Mouse (Mus musculus): ENCODE results near the gene Arpp21. TPM values are rescaled to one million over a fixed set of nuclear protein-coding genes. Genes with fewer than 3 reads are reported as not detected.

The Arpp21 gene
- polyA plus RNA-seq, 1 experiment from 2014 or later: 32.7 TPM

GRCm38 (mm10) chr9:112225046-112225445 is 10.7 kb downstream of the Arpp21 start:
- DNase-seq (ENCODE audit: low spot score) (no peak), ATAC-seq (ENCODE audit: low read depth) (no peak)
- Histone ChIP-seq H3K9me3 (ENCODE audit: control insufficient read depth, low read length) (no peaks in the 10 kb centered on the region), H3K27ac (replicated peaks; ENCODE audit: low read depth, low read length) (no peak overlapping the region), H3K36me3 (ENCODE audit: control insufficient read depth, insufficient read depth, low read length) (no peaks in the 10 kb centered on the region), H3K27me3 (replicated peaks; ENCODE audit: control insufficient read depth, insufficient read depth, low read length) (no peaks in the 10 kb centered on the region; the same call in 1 of the 2 replicates), H3K4me1 (ENCODE audit: control insufficient read depth, insufficient read depth, low read length) (no peaks in the 10 kb centered on the region), H3K4me2 (ENCODE audit: low read depth, low read length) (no peak overlapping the region), H3K4me3 (ENCODE audit: low read depth, low read length) (no peak overlapping the region), H3K9ac (ENCODE audit: low read depth, low read length) (no peak overlapping the region)
- WGBS: 71% methylated on average over 2 of the region's 2 CpGs

- Histone ChIP-seq H3K27ac (replicated peaks; ENCODE audit: low read depth, low read length) (no peak overlapping the region), H3K36me3 (ENCODE audit: control insufficient read depth, insufficient read depth, low read length) (no peaks in the 10 kb centered on the region), H3K9ac (ENCODE audit: low read depth, low read length) (no peak overlapping the region), H3K9me3 (ENCODE audit: control insufficient read depth, low read length) (no peaks in the 10 kb centered on the region), H3K4me3 (ENCODE audit: low read depth, low read length) (no peak overlapping the region), H3K4me2 (ENCODE audit: low read depth, low read length) (no peak overlapping the region), H3K27me3 (replicated peaks; ENCODE audit: control insufficient read depth, insufficient read depth, low read length) (no peaks in the 10 kb centered on the region), H3K4me1 (ENCODE audit: control insufficient read depth, insufficient read depth, low read length) (0 out of 2 replicates have a peak, but pooled peaks cover 7% of the 10 kb centered on the region)
- DNase-seq (ENCODE audit: low spot score) (no peak), ATAC-seq (ENCODE audit: low read depth) (no peak)
- 86% methylated on average over 8 of the region's 8 CpGs for WGBS
Measured at GRCm38 (mm10) chr9:112219372-112219771, 16.4 kb downstream of the Arpp21 start.

- no peak for ATAC-seq (ENCODE audit: low read depth)
- WGBS: 65% methylated on average over 3 of the region's 3 CpGs
Measured at GRCm38 (mm10) chr9:112218237-112218636, 17.5 kb downstream of the Arpp21 start.

GRCm38 (mm10) chr9:112217161-112217560 is 18.6 kb downstream of the Arpp21 start:
- H3K9ac ChIP-seq (ENCODE audit: low read depth, low read length): no peak overlapping the region
- DNase-seq (ENCODE audit: low spot score): no peak
- WGBS: 83% methylated on average over 4 of the region's 4 CpGs
- H3K27me3 ChIP-seq (replicated peaks; ENCODE audit: control insufficient read depth, insufficient read depth, low read length): no peaks in the 10 kb centered on the region
- no peaks in the 10 kb centered on the region for H3K9me3 ChIP-seq (ENCODE audit: control insufficient read depth, low read length)
- H3K27ac ChIP-seq (replicated peaks; ENCODE audit: low read depth, low read length): no peak overlapping the region
- H3K4me1 ChIP-seq (ENCODE audit: control insufficient read depth, insufficient read depth, low read length): 0 out of 2 replicates have a peak, but pooled peaks cover 7% of the 10 kb centered on the region
- H3K4me2 ChIP-seq (ENCODE audit: low read depth, low read length): no peak overlapping the region
- ATAC-seq (ENCODE audit: low read depth): no peak
- H3K4me3 ChIP-seq (ENCODE audit: low read depth, low read length): no peak overlapping the region
- H3K36me3 ChIP-seq (ENCODE audit: control insufficient read depth, insufficient read depth, low read length): no peaks in the 10 kb centered on the region

More at GRCm38 (mm10) chr9:112218237-112218636, 17.5 kb downstream of the Arpp21 start:
- Histone ChIP-seq H3K4me2 (ENCODE audit: low read depth, low read length) (no peak overlapping the region), H3K27me3 (replicated peaks; ENCODE audit: control insufficient read depth, insufficient read depth, low read length) (no peaks in the 10 kb centered on the region), H3K9me3 (ENCODE audit: control insufficient read depth, low read length) (no peaks in the 10 kb centered on the region), H3K4me1 (ENCODE audit: control insufficient read depth, insufficient read depth, low read length) (0 out of 2 replicates have a peak, but pooled peaks cover 7% of the 10 kb centered on the region), H3K36me3 (ENCODE audit: control insufficient read depth, insufficient read depth, low read length) (no peaks in the 10 kb centered on the region), H3K27ac (replicated peaks; ENCODE audit: low read depth, low read length) (no peak overlapping the region), H3K9ac (ENCODE audit: low read depth, low read length) (no peak overlapping the region), H3K4me3 (ENCODE audit: low read depth, low read length) (no peak overlapping the region)
- DNase-seq (ENCODE audit: low spot score): no peak

- Histone ChIP-seq H3K9me3 (ENCODE audit: control insufficient read depth, low read length) (no peaks in the 10 kb centered on the region), H3K4me3 (ENCODE audit: low read depth, low read length) (no peak overlapping the region), H3K4me2 (ENCODE audit: low read depth, low read length) (no peak overlapping the region; the same call in 1 of the 2 replicates), H3K4me1 (ENCODE audit: control insufficient read depth, insufficient read depth, low read length) (0 out of 2 replicates have a peak, but pooled peaks cover 7% of the 10 kb centered on the region), H3K36me3 (ENCODE audit: control insufficient read depth, insufficient read depth, low read length) (no peaks in the 10 kb centered on the region), H3K9ac (ENCODE audit: low read depth, low read length) (no peak overlapping the region), H3K27me3 (replicated peaks; ENCODE audit: control insufficient read depth, insufficient read depth, low read length) (no peaks in the 10 kb centered on the region), H3K27ac (replicated peaks; ENCODE audit: low read depth, low read length) (no peak overlapping the region)
- 42% methylated on average over 10 of the region's 10 CpGs for WGBS
- ATAC-seq (ENCODE audit: low read depth) (peak; percentile 41), DNase-seq (ENCODE audit: low spot score) (peak; percentile 67)
Measured at GRCm38 (mm10) chr9:112215030-112215806, 20.5 kb downstream of the Arpp21 start.

- no peaks in the 10 kb centered on the region for H3K9me3 ChIP-seq (ENCODE audit: control insufficient read depth, low read length)
- no peaks in the 10 kb centered on the region for H3K36me3 ChIP-seq (ENCODE audit: control insufficient read depth, insufficient read depth, low read length)
- no peak overlapping the region for H3K27ac ChIP-seq (replicated peaks; ENCODE audit: low read depth, low read length)
- H3K27me3 ChIP-seq (replicated peaks; ENCODE audit: control insufficient read depth, insufficient read depth, low read length): no peaks in the 10 kb centered on the region
- H3K4me3 ChIP-seq (ENCODE audit: low read depth, low read length): no peak overlapping the region
- WGBS: 67% methylated on average over 10 of the region's 10 CpGs
- ATAC-seq (ENCODE audit: low read depth) (no peak), DNase-seq (ENCODE audit: low spot score) (no peak)
- H3K4me1 ChIP-seq (ENCODE audit: control insufficient read depth, insufficient read depth, low read length): 0 out of 2 replicates have a peak, but pooled peaks cover 7% of the 10 kb centered on the region
- H3K4me2 ChIP-seq (ENCODE audit: low read depth, low read length): no peak overlapping the region
- H3K9ac ChIP-seq (ENCODE audit: low read depth, low read length): no peak overlapping the region
Measured at GRCm38 (mm10) chr9:112213411-112214255, 22.1 kb downstream of the Arpp21 start.

GRCm38 (mm10) chr9:112209803-112210202 is 25.9 kb downstream of the Arpp21 start:
- ATAC-seq (ENCODE audit: low read depth): no peak
- Histone ChIP-seq H3K27ac (replicated peaks; ENCODE audit: low read depth, low read length) (no peak overlapping the region), H3K36me3 (ENCODE audit: control insufficient read depth, insufficient read depth, low read length) (no peaks in the 10 kb centered on the region), H3K4me2 (ENCODE audit: low read depth, low read length) (no peak overlapping the region), H3K9me3 (ENCODE audit: control insufficient read depth, low read length) (no peaks in the 10 kb centered on the region), H3K4me3 (ENCODE audit: low read depth, low read length) (no peak overlapping the region), H3K27me3 (replicated peaks; ENCODE audit: control insufficient read depth, insufficient read depth, low read length) (no peaks in the 10 kb centered on the region), H3K9ac (ENCODE audit: low read depth, low read length) (no peak overlapping the region), H3K4me1 (ENCODE audit: control insufficient read depth, insufficient read depth, low read length) (peaks cover 4% of the 10 kb centered on the region; the same call in 1 of the 2 replicates)
- no peak for DNase-seq (ENCODE audit: low spot score)
- WGBS: 46% methylated on average over 3 of the region's 3 CpGs

- Histone ChIP-seq H3K9me3 (ENCODE audit: control insufficient read depth, low read length) (no peaks in the 10 kb centered on the region), H3K27ac (replicated peaks; ENCODE audit: low read depth, low read length) (no peak overlapping the region), H3K4me3 (ENCODE audit: low read depth, low read length) (no peak overlapping the region), H3K36me3 (ENCODE audit: control insufficient read depth, insufficient read depth, low read length) (no peaks in the 10 kb centered on the region), H3K4me2 (ENCODE audit: low read depth, low read length) (no peak overlapping the region), H3K9ac (ENCODE audit: low read depth, low read length) (no peak overlapping the region), H3K27me3 (replicated peaks; ENCODE audit: control insufficient read depth, insufficient read depth, low read length) (no peaks in the 10 kb centered on the region), H3K4me1 (ENCODE audit: control insufficient read depth, insufficient read depth, low read length) (peaks cover 4% of the 10 kb centered on the region; the same call in 1 of the 2 replicates)
- peak; percentile 93 for DNase-seq (ENCODE audit: low spot score)
- peak; percentile 97 for ATAC-seq (ENCODE audit: low read depth)
- WGBS: 27% methylated on average over 4 of the region's 4 CpGs
Measured at GRCm38 (mm10) chr9:112207767-112208166, 28.0 kb downstream of the Arpp21 start.

Measured in embryonic facial prominence, embryonic 14.5 days (tissue).